ENCODE assay signal across 8 mouse cellular contexts in genomic region chr5:136201832-136202231, GRCm38 (mm10). TPM values are rescaled to one million over a fixed set of nuclear protein-coding genes. Genes with fewer than 3 reads are reported as not detected.
DNase-seq lines count a peak whose midpoint lies in the region; ATAC-seq and TF ChIP-seq lines count a peak whose summit lies in the region.

No protein-coding gene starts in this region.

- H3K9me3 ChIP-seq in ES-E14 (ENCODE audit: control insufficient read depth, insufficient read depth, low read depth, low read length): no peaks in the 10 kb centered on the region
- H3K9me3 ChIP-seq in embryonic facial prominence, embryonic 14.5 days (ENCODE audit: control insufficient read depth, low read length): no peaks in the 10 kb centered on the region
- no peaks in the 10 kb centered on the region; the same call in 1 of the 2 replicates for H3K9me3 ChIP-seq in heart, embryonic 12.5 days (replicated peaks)
- no peaks in the 10 kb centered on the region for H3K9me3 ChIP-seq in lung, embryonic 16.5 days (ENCODE audit: control insufficient read depth, low read length)

- no peaks in the 10 kb centered on the region; the same call in 1 of the 2 replicates for H3K36me3 ChIP-seq in ES-E14 (ENCODE audit: control insufficient read depth, insufficient read depth, low read length, poor library complexity, severe bottlenecking)
- peaks cover 5% of the 10 kb centered on the region for H3K36me3 ChIP-seq in embryonic facial prominence, embryonic 14.5 days (ENCODE audit: control insufficient read depth, insufficient read depth, low read length)
- peaks cover 9% of the 10 kb centered on the region for H3K36me3 ChIP-seq in heart, embryonic 12.5 days
- no peaks in the 10 kb centered on the region for H3K36me3 ChIP-seq in lung, embryonic 16.5 days (ENCODE audit: control insufficient read depth, insufficient read depth, low read length)

- in situ Hi-C loops in ES-E14 (cut with MboI; ENCODE audit: low sequenced_read_pairs in 2 of 2, unreplicated experiment in 2 of 2): no loop called here

- WGBS in embryonic facial prominence, embryonic 14.5 days: 26% methylated on average over 7 of the region's 7 CpGs
- WGBS in heart, embryonic 12.5 days: 28% methylated on average over 7 of the region's 7 CpGs
- WGBS in lung, embryonic 16.5 days: 24% methylated on average over 7 of the region's 7 CpGs

- no peaks in the 10 kb centered on the region for H3K27me3 ChIP-seq in embryonic facial prominence, embryonic 14.5 days (replicated peaks; ENCODE audit: control insufficient read depth, insufficient read depth, low read length)
- H3K27me3 ChIP-seq in heart, embryonic 12.5 days (replicated peaks): no peaks in the 10 kb centered on the region
- H3K27me3 ChIP-seq in lung, embryonic 16.5 days (ENCODE audit: control insufficient read depth, insufficient read depth, low read depth, low read length): no peaks in the 10 kb centered on the region

- no peak overlapping the region for H3K4me2 ChIP-seq in embryonic facial prominence, embryonic 14.5 days (ENCODE audit: low read depth, low read length)
- H3K4me2 ChIP-seq in heart, embryonic 12.5 days: no peak overlapping the region
- no peak overlapping the region for H3K4me2 ChIP-seq in lung, embryonic 16.5 days (ENCODE audit: low read depth, low read length)

- H3K27ac ChIP-seq in ES-E14 (ENCODE audit: insufficient read depth, low read depth, low read length, poor library complexity, severe bottlenecking): no peak overlapping the region
- H3K27ac ChIP-seq in embryonic facial prominence, embryonic 14.5 days (replicated peaks; ENCODE audit: low read depth, low read length): no peak overlapping the region
- no peak overlapping the region for H3K27ac ChIP-seq in heart, embryonic 12.5 days (ENCODE audit: poor library complexity, severe bottlenecking)
- no peak overlapping the region for H3K27ac ChIP-seq in lung, embryonic 16.5 days (ENCODE audit: low read length)

- H3K9ac ChIP-seq in ES-E14 (ENCODE audit: insufficient read depth, low read depth, low read length, poor library complexity, severe bottlenecking): no peak overlapping the region
- no peak overlapping the region for H3K9ac ChIP-seq in embryonic facial prominence, embryonic 14.5 days (ENCODE audit: low read depth, low read length)
- H3K9ac ChIP-seq in heart, embryonic 12.5 days: no peak overlapping the region
- H3K9ac ChIP-seq in lung, embryonic 16.5 days (ENCODE audit: low read length): no peak overlapping the region

- ATAC-seq in embryonic facial prominence, embryonic 14.5 days (ENCODE audit: low read depth): peak; percentile 61; the same call in 1 of the 2 replicates
- peak; percentile 70 for ATAC-seq in heart, embryonic 12.5 days (ENCODE audit: insufficient number of reproducible peaks, low FRiP score)
- peak; percentile 43; the same call in 1 of the 2 replicates for ATAC-seq in lung, embryonic 16.5 days (ENCODE audit: low read depth)
- ATAC-seq in activated CD4-positive, CD25-positive, alpha-beta regulatory T cell, adult 4 months: no peak

- no peak overlapping the region for H3K4me3 ChIP-seq in ES-E14 (ENCODE audit: insufficient read depth in 1 of 2, low read depth in 1 of 2, low read length in 2 of 2, poor library complexity in 1 of 2, severe bottlenecking in 1 of 2)
- H3K4me3 ChIP-seq in embryonic facial prominence, embryonic 14.5 days (ENCODE audit: low read depth, low read length): no peak overlapping the region
- H3K4me3 ChIP-seq in heart, embryonic 12.5 days: no peak overlapping the region
- no peak overlapping the region for H3K4me3 ChIP-seq in lung, embryonic 16.5 days (ENCODE audit: low read length)

- peaks cover 0 to 2% of the 10 kb centered on the region in 2 experiments; a peak in 2 of 4 replicates for H3K4me1 ChIP-seq in ES-E14 (ENCODE audit: control insufficient read depth in 2 of 2, insufficient read depth in 2 of 2, low read length in 2 of 2, poor library complexity in 1 of 2)
- peaks cover 5% of the 10 kb centered on the region; the same call in 1 of the 2 replicates for H3K4me1 ChIP-seq in embryonic facial prominence, embryonic 14.5 days (ENCODE audit: control insufficient read depth, insufficient read depth, low read length)
- peaks cover 12% of the 10 kb centered on the region for H3K4me1 ChIP-seq in heart, embryonic 12.5 days (replicated peaks)
- peaks cover 9% of the 10 kb centered on the region for H3K4me1 ChIP-seq in lung, embryonic 16.5 days (replicated peaks; ENCODE audit: control insufficient read depth, insufficient read depth, low read length)

- DNase-seq in ES-E14 (ENCODE audit: low read depth, low spot score): peak; percentile 69
- DNase-seq in adrenal gland, postnatal 36 days: peak; percentile 66 to 78
- peak; percentile 79 for DNase-seq in embryonic facial prominence, embryonic 14.5 days (ENCODE audit: low spot score)
- DNase-seq in kidney, postnatal 36 days: peak; percentile 70 to 79
- peak; percentile 94 for DNase-seq in retina, embryonic 14.5 days (ENCODE audit: low spot score)

TF ChIP-seq in ES-E14, 5 proteins besides CTCF, POLR2A, EP300 and RAD21:
- TF ChIP-seq CHD2 (IDR thresholded peaks at IDR 0.05; ENCODE audit: low read depth, low read length) (no peak), ZC3H11A (IDR thresholded peaks at IDR 0.05; ENCODE audit: borderline replicate concordance, low read depth, low read length) (peak; percentile 72; the same call in 1 of the 2 replicates)
TF ChIP-seq in ES-E14: peak in this region for 1.

RNA-seq across cellular contexts. Expression of gene Prkrip1, which starts 3.1 kb away (rescaled TPM):
- 39.1 and 52.8 TPM in 2 replicates for total RNA-seq in ES-E14 (2012; rRNA removed)
- total RNA-seq in adrenal gland, postnatal 36 days (2021): 10 to 100 TPM; 36.2 to 46.0 TPM
- 48.0 and 52.0 TPM in 2 replicates for polyA plus RNA-seq in embryonic facial prominence, embryonic 14.5 days (2014; fragmentation: Nextera tagmentation; extraction: Ambion mirVana)
- 41.8 and 48.1 TPM in 2 replicates for polyA plus RNA-seq in heart, embryonic 12.5 days (2016; fragmentation: Nextera tagmentation; extraction: Ambion mirVana)
- polyA plus RNA-seq in lung, embryonic 16.5 days (2015; fragmentation: Nextera tagmentation; extraction: Ambion mirVana): 45.7 and 52.9 TPM in 2 replicates
- 10 to 100 TPM; 45.0 to 50.4 TPM for polyA plus RNA-seq in activated CD4-positive, CD25-positive, alpha-beta regulatory T cell, adult 4 months (2017; shearing (Covaris generic))

RNA-seq across cellular contexts. Expression of gene Orai2, which starts 31.3 kb away (rescaled TPM):
- 2.9 and 4.8 TPM in 2 replicates for total RNA-seq in ES-E14 (2012; rRNA removed)
- 1 to 10 TPM; 2.8 to 3.0 TPM for total RNA-seq in adrenal gland, postnatal 36 days (2021)
- 12.0 and 12.4 TPM in 2 replicates for polyA plus RNA-seq in embryonic facial prominence, embryonic 14.5 days (2014; fragmentation: Nextera tagmentation; extraction: Ambion mirVana)
- polyA plus RNA-seq in heart, embryonic 12.5 days (2016; fragmentation: Nextera tagmentation; extraction: Ambion mirVana): 3.0 and 3.1 TPM in 2 replicates
- polyA plus RNA-seq in lung, embryonic 16.5 days (2015; fragmentation: Nextera tagmentation; extraction: Ambion mirVana): 10.3 and 11.2 TPM in 2 replicates
- 10 to 100 TPM; 62.2 to 74.1 TPM for polyA plus RNA-seq in activated CD4-positive, CD25-positive, alpha-beta regulatory T cell, adult 4 months (2017; shearing (Covaris generic))

RNA-seq across cellular contexts. Expression of gene Sh2b2, which starts 44.5 kb away (rescaled TPM):
- 3.3 and 3.8 TPM in 2 replicates for total RNA-seq in ES-E14 (2012; rRNA removed)
- total RNA-seq in adrenal gland, postnatal 36 days (2021): 10 to 100 TPM; 19.7 to 21.0 TPM
- polyA plus RNA-seq in embryonic facial prominence, embryonic 14.5 days (2014; fragmentation: Nextera tagmentation; extraction: Ambion mirVana): 10.2 and 10.3 TPM in 2 replicates
- 1.5 and 1.9 TPM in 2 replicates for polyA plus RNA-seq in heart, embryonic 12.5 days (2016; fragmentation: Nextera tagmentation; extraction: Ambion mirVana)
- polyA plus RNA-seq in lung, embryonic 16.5 days (2015; fragmentation: Nextera tagmentation; extraction: Ambion mirVana): 3.8 and 4.9 TPM in 2 replicates
- polyA plus RNA-seq in activated CD4-positive, CD25-positive, alpha-beta regulatory T cell, adult 4 months (2017; shearing (Covaris generic)): under 1 TPM in 1 of 2 experiments, not detected in 1; 0.45 TPM
